Mouse (Mus musculus): ENCODE data around the gene Ccdc97. TPM values are rescaled to one million over a fixed set of nuclear protein-coding genes. Genes with fewer than 3 reads are reported as not detected.

Gene Ccdc97
- polyA plus RNA-seq, 1 experiment from 2014 or later: 16.9 TPM

GRCm38 (mm10) chr7:25719761-25720610 lies 1.1 kb upstream of the Ccdc97 start:
- Histone ChIP-seq H3K9ac (no peak overlapping the region), H3K36me3 (peaks cover 54% of the 10 kb centered on the region), H3K4me3 (replicated peaks) (peak overlapping the region; percentile 83; the same call in 1 of the 2 replicates), H3K9me3 (no peaks in the 10 kb centered on the region), H3K27me3 (replicated peaks) (no peaks in the 10 kb centered on the region), H3K27ac (0 out of 2 replicates have a peak overlapping the region, but pooled peaks have one; percentile 89), H3K4me2 (peak overlapping the region; percentile 75), H3K4me1 (peaks cover 15% of the 10 kb centered on the region)
- no peak for ATAC-seq (ENCODE audit: insufficient read depth, low FRiP score, low read depth)
- WGBS: 59% methylated on average over 10 of the region's 10 CpGs

- no peak for ATAC-seq (ENCODE audit: insufficient read depth, low FRiP score, low read depth)
Measured at GRCm38 (mm10) chr7:25717478-25717877, 1.4 kb downstream of the Ccdc97 start.

GRCm38 (mm10) chr7:25715731-25716271 lies 3.1 kb downstream of the Ccdc97 start:
- no peak overlapping the region for H3K27ac ChIP-seq
- no peak overlapping the region for H3K9ac ChIP-seq
- H3K4me1 ChIP-seq: peaks cover 29% of the 10 kb centered on the region
- no peak overlapping the region for H3K4me2 ChIP-seq
- H3K9me3 ChIP-seq: no peaks in the 10 kb centered on the region
- H3K36me3 ChIP-seq: peaks cover 36% of the 10 kb centered on the region
- no peak for ATAC-seq (ENCODE audit: insufficient read depth, low FRiP score, low read depth)
- WGBS: 96% methylated on average over 22 of the region's 22 CpGs
- no peaks in the 10 kb centered on the region for H3K27me3 ChIP-seq (replicated peaks)
- H3K4me3 ChIP-seq (replicated peaks): no peak overlapping the region

More at GRCm38 (mm10) chr7:25717478-25717877, 1.4 kb downstream of the Ccdc97 start:
- Histone ChIP-seq H3K4me3 (replicated peaks) (no peak overlapping the region), H3K9ac (no peak overlapping the region), H3K27me3 (replicated peaks) (no peaks in the 10 kb centered on the region), H3K36me3 (peaks cover 47% of the 10 kb centered on the region), H3K27ac (no peak overlapping the region), H3K9me3 (no peaks in the 10 kb centered on the region), H3K4me1 (peaks cover 16% of the 10 kb centered on the region), H3K4me2 (peak overlapping the region; percentile 75; the same call in 1 of the 2 replicates)
- WGBS: 84% methylated on average over 3 of the region's 3 CpGs

GRCm38 (mm10) chr7:25714581-25714980 lies 4.3 kb downstream of the Ccdc97 start:
- 89% methylated on average over 8 of the region's 8 CpGs for WGBS
- no peak overlapping the region for H3K4me2 ChIP-seq
- H3K36me3 ChIP-seq: peaks cover 28% of the 10 kb centered on the region
- H3K27me3 ChIP-seq (replicated peaks): no peaks in the 10 kb centered on the region
- H3K4me1 ChIP-seq: peaks cover 36% of the 10 kb centered on the region
- no peaks in the 10 kb centered on the region for H3K9me3 ChIP-seq
- H3K9ac ChIP-seq: no peak overlapping the region
- ATAC-seq (ENCODE audit: insufficient read depth, low FRiP score, low read depth): no peak
- no peak overlapping the region for H3K27ac ChIP-seq
- H3K4me3 ChIP-seq (replicated peaks): no peak overlapping the region

- Histone ChIP-seq H3K4me2 (no peak overlapping the region), H3K4me1 (peaks cover 33% of the 10 kb centered on the region), H3K4me3 (replicated peaks) (no peak overlapping the region), H3K9ac (no peak overlapping the region), H3K36me3 (peaks cover 28% of the 10 kb centered on the region), H3K9me3 (no peaks in the 10 kb centered on the region), H3K27ac (no peak overlapping the region), H3K27me3 (replicated peaks) (no peaks in the 10 kb centered on the region)
- 79% methylated on average over 9 of the region's 9 CpGs for WGBS
- no peak for ATAC-seq (ENCODE audit: insufficient read depth, low FRiP score, low read depth)
Measured at GRCm38 (mm10) chr7:25712801-25713200, 6.1 kb downstream of the Ccdc97 start.

- H3K27ac ChIP-seq: 0 out of 2 replicates have a peak overlapping the region, but pooled peaks have one; percentile 9
- ATAC-seq (ENCODE audit: insufficient read depth, low FRiP score, low read depth): peak; percentile 29
- peaks cover 27% of the 10 kb centered on the region for H3K36me3 ChIP-seq
- H3K4me1 ChIP-seq: peaks cover 39% of the 10 kb centered on the region
- H3K4me2 ChIP-seq: no peak overlapping the region; the same call in 1 of the 2 replicates
- no peak overlapping the region for H3K4me3 ChIP-seq (replicated peaks)
- 20% methylated on average over 7 of the region's 7 CpGs for WGBS
- H3K9ac ChIP-seq: no peak overlapping the region
- H3K27me3 ChIP-seq (replicated peaks): no peaks in the 10 kb centered on the region
- no peaks in the 10 kb centered on the region for H3K9me3 ChIP-seq
Measured at GRCm38 (mm10) chr7:25711731-25712197, 7.1 kb downstream of the Ccdc97 start.

GRCm38 (mm10) chr7:25711165-25711564 lies 7.7 kb downstream of the Ccdc97 start:
- H3K9me3 ChIP-seq: no peaks in the 10 kb centered on the region
- no peak overlapping the region for H3K4me2 ChIP-seq
- peaks cover 25% of the 10 kb centered on the region for H3K36me3 ChIP-seq
- peaks cover 45% of the 10 kb centered on the region for H3K4me1 ChIP-seq
- no peak overlapping the region for H3K9ac ChIP-seq
- no peak overlapping the region for H3K4me3 ChIP-seq (replicated peaks)
- H3K27me3 ChIP-seq (replicated peaks): no peaks in the 10 kb centered on the region
- no peak for ATAC-seq (ENCODE audit: insufficient read depth, low FRiP score, low read depth)
- WGBS: 67% methylated on average over 5 of the region's 5 CpGs
- H3K27ac ChIP-seq: peak overlapping the region; percentile 5; the same call in 1 of the 2 replicates

GRCm38 (mm10) chr7:25710519-25711130 lies 8.3 kb downstream of the Ccdc97 start:
- peaks cover 50% of the 10 kb centered on the region for H3K4me1 ChIP-seq
- H3K9me3 ChIP-seq: no peaks in the 10 kb centered on the region
- H3K27ac ChIP-seq: peak overlapping the region; percentile 5; the same call in 1 of the 2 replicates
- no peaks in the 10 kb centered on the region for H3K27me3 ChIP-seq (replicated peaks)
- WGBS: 10% methylated on average over 7 of the region's 7 CpGs
- H3K36me3 ChIP-seq: peaks cover 22% of the 10 kb centered on the region
- ATAC-seq (ENCODE audit: insufficient read depth, low FRiP score, low read depth): peak; percentile 1; the same call in 1 of the 2 replicates
- H3K4me2 ChIP-seq: no peak overlapping the region; the same call in 1 of the 2 replicates
- no peak overlapping the region for H3K4me3 ChIP-seq (replicated peaks)
- H3K9ac ChIP-seq: no peak overlapping the region

GRCm38 (mm10) chr7:25709961-25710360 lies 8.9 kb downstream of the Ccdc97 start:
- peaks cover 57% of the 10 kb centered on the region for H3K4me1 ChIP-seq
- ATAC-seq (ENCODE audit: insufficient read depth, low FRiP score, low read depth): no peak
- no peak overlapping the region for H3K27ac ChIP-seq
- H3K27me3 ChIP-seq (replicated peaks): no peaks in the 10 kb centered on the region
- peaks cover 17% of the 10 kb centered on the region for H3K36me3 ChIP-seq
- H3K9me3 ChIP-seq: no peaks in the 10 kb centered on the region
- WGBS: 12% methylated on average over 12 of the region's 12 CpGs
- no peak overlapping the region for H3K9ac ChIP-seq
- H3K4me2 ChIP-seq: peak overlapping the region; percentile 24; the same call in 1 of the 2 replicates
- no peak overlapping the region for H3K4me3 ChIP-seq (replicated peaks)

- no peak for ATAC-seq (ENCODE audit: insufficient read depth, low FRiP score, low read depth)
- no peaks in the 10 kb centered on the region for H3K27me3 ChIP-seq (replicated peaks)
- H3K9ac ChIP-seq: no peak overlapping the region
- no peaks in the 10 kb centered on the region for H3K9me3 ChIP-seq
- WGBS: 34% methylated on average over 15 of the region's 15 CpGs
- no peak overlapping the region for H3K4me3 ChIP-seq (replicated peaks)
- peaks cover 65% of the 10 kb centered on the region for H3K4me1 ChIP-seq
- H3K36me3 ChIP-seq: no peaks in the 10 kb centered on the region
- no peak overlapping the region for H3K4me2 ChIP-seq
- H3K27ac ChIP-seq: peak overlapping the region; percentile 48
Measured at GRCm38 (mm10) chr7:25707581-25708292, 11.2 kb downstream of the Ccdc97 start.

GRCm38 (mm10) chr7:25706578-25707170 lies 12.2 kb downstream of the Ccdc97 start:
- peaks cover 58% of the 10 kb centered on the region for H3K4me1 ChIP-seq
- ATAC-seq (ENCODE audit: insufficient read depth, low FRiP score, low read depth): no peak

More at GRCm38 (mm10) chr7:25706578-25707170, 12.2 kb downstream of the Ccdc97 start:
- Histone ChIP-seq H3K9ac (no peak overlapping the region), H3K9me3 (no peaks in the 10 kb centered on the region), H3K27me3 (replicated peaks) (no peaks in the 10 kb centered on the region), H3K4me2 (no peak overlapping the region), H3K27ac (peak overlapping the region; percentile 48), H3K36me3 (no peaks in the 10 kb centered on the region), H3K4me3 (replicated peaks) (no peak overlapping the region)
- 40% methylated on average over 7 of the region's 7 CpGs for WGBS
